Mouse (Mus musculus) testis, adult 2 months (tissue): ENCODE measurements around the gene Senp3.

Experiments
- CTCF ChIP-seq: fragments of 200-500 bp; IDR thresholded peaks from 2 replicates; pipeline ENCODE4 v1.5.1; 2012; ENCODE audit warnings: low read depth, mild to moderate bottlenecking, inconsistent platforms, low read length, moderate library complexity; ENCODE audit not compliant: control insufficient read depth, insufficient read depth, insufficient replicate concordance
- POLR2A ChIP-seq: fragments of 200-500 bp; IDR thresholded peaks from 2 replicates; pipeline ENCODE4 v1.6.1; 2012; ENCODE audit warnings: low read depth, mild to moderate bottlenecking, inconsistent platforms, low read length, moderate library complexity; ENCODE audit not compliant: control insufficient read depth

DNA sequence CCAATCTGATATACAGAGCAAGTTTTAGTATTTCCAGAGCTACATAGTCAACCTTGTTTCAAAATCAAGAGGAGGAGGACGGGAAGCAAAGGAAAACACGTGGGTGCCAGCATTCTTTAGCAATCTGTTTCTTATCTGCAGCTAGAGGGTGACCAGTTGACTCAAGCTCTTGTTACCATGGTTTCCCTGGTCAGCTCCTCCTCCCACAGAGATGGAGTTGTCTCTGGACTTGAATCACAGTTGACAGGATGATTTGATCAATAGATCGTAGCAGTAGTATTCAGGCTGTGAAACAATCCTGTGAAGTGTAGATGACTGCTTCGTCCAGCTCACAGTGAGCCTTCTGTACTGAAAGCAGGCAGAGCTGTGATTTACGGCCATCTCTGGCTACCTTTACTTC, 34.0 kb upstream of the Senp3 start:
- TF ChIP-seq CTCF (no peak), POLR2A (no peak)
